Mouse (Mus musculus) kidney, embryonic 16.5 days (tissue): ENCODE data around the gene Fas. TPM values are rescaled to one million over a fixed set of nuclear protein-coding genes. Genes with fewer than 3 reads are reported as not detected.

Source experiments
- ATAC-seq: fragments of 200-750 bp; cut with Nextera tagmentation; 2 replicates; pipeline ENCODE4 v1.8.0; 2017; ENCODE audit warnings: moderate TSS enrichment; ENCODE audit not compliant: low FRiP score, low TSS enrichment
- H3K27ac ChIP-seq: fragments of 300-500 bp; sonication (generic); 2 replicates; pipeline ENCODE4 v1.5.1; 2014; ENCODE audit warnings: low read length
- H3K27me3 ChIP-seq: fragments of 300-500 bp; sonication (generic); 2 replicates; pipeline ENCODE4 v1.6.1; 2014; ENCODE audit warnings: low read length, control low read depth, mixed read lengths; ENCODE audit not compliant: insufficient read depth
- H3K36me3 ChIP-seq: fragments of 300-500 bp; sonication (generic); 2 replicates; pipeline ENCODE4 v1.6.1; 2014; ENCODE audit warnings: low read length, control low read depth, mixed read lengths; ENCODE audit not compliant: insufficient read depth
- H3K4me1 ChIP-seq: fragments of 300-500 bp; sonication (generic); 2 replicates; pipeline ENCODE4 v1.6.1; 2014; ENCODE audit warnings: low read length, control low read depth, mixed read lengths; ENCODE audit not compliant: insufficient read depth
- H3K4me2 ChIP-seq: fragments of 300-500 bp; sonication (generic); replicated peaks from 2 replicates; pipeline ENCODE4 v1.6.1; 2014; ENCODE audit warnings: low read depth, low read length
- H3K4me3 ChIP-seq: fragments of 300-500 bp; sonication (generic); 2 replicates; pipeline ENCODE4 v1.5.1; 2014; ENCODE audit warnings: mild to moderate bottlenecking, low read length
- H3K9ac ChIP-seq: fragments of 300-500 bp; sonication (generic); replicated peaks from 2 replicates; pipeline ENCODE4 v1.6.1; 2014; ENCODE audit warnings: low read length
- H3K9me3 ChIP-seq: fragments of 300-500 bp; sonication (generic); 2 replicates; pipeline ENCODE4 v1.6.1; 2016; ENCODE audit warnings: low read length, control low read depth
- WGBS: fragments of 180-500 bp; shearing (Covaris S2); extraction: QIAGEN DNeasy Blood & Tissue Kit; methylation state at CpG from one replicate; pipeline ENCODE4 v1.1.7; 2014; 5-methylcytosine and 5-hydroxymethylcytosine counted together
- polyA plus RNA-seq: library from polyadenylated mRNA; unstranded; fragments of >200 nt; fragmentation: Nextera tagmentation; extraction: Ambion mirVana; gene quantifications from 2 replicates; pipeline ENCODE4 v1.2.1, GENCODE M21; 2015

The Fas gene
- 4.0 and 5.3 TPM in 2 replicates for polyA plus RNA-seq

GRCm38 (mm10) chr19:34289948-34290789 lies at the start of gene Fas:
Gene Fas, plus strand, starts transcription at chr19:34290666.
- H3K36me3 ChIP-seq = no peaks in the 10 kb centered on the region
- 3% methylated on average over 19 of the region's 19 CpGs for WGBS
- peaks cover 9% of the 10 kb centered on the region; the same call in 1 of the 2 replicates for H3K27me3 ChIP-seq
- H3K4me3 ChIP-seq = peak within 1 kb of the TSS; percentile 48
- peak within 1 kb of the TSS; percentile 47 for H3K9ac ChIP-seq
- H3K4me1 ChIP-seq = peaks cover 4% of the 10 kb centered on the region; the same call in 1 of the 2 replicates
- peak; percentile 98 for ATAC-seq
- H3K27ac ChIP-seq = no peak within 1 kb of the TSS
- H3K4me2 ChIP-seq = peak within 1 kb of the TSS; percentile 79
- H3K9me3 ChIP-seq = no peaks in the 10 kb centered on the region

- Histone ChIP-seq H3K4me3 (no peak overlapping the region), H3K27ac (no peak overlapping the region), H3K9me3 (no peaks in the 10 kb centered on the region), H3K9ac (no peak overlapping the region), H3K27me3 (no peaks in the 10 kb centered on the region), H3K4me1 (no peaks in the 10 kb centered on the region), H3K36me3 (no peaks in the 10 kb centered on the region), H3K4me2 (no peak overlapping the region)
- 69% methylated on average over 15 of the region's 15 CpGs for WGBS
- no peak for ATAC-seq
Measured at GRCm38 (mm10) chr19:34241247-34241915, 49.1 kb upstream of the Fas start.

DNA sequence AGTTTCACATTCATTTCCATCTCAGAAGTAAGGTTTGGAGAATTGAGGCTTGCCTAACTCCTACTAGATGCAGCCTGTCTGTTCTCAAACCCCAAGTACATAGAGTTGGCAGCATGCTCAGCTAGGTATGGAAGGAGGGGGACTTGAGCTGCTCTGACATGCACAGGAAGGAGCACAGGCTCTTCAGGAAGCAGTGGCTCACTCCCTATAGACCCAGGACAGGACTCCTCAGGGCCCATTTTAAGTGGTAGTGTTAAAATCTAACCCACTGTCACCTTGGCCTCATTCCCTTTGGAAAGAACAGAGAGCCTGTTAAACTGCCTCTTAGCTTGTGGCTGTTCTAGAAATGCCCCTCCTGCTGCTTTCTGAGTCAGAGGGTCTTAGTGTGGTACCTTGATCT lies 47.5 kb upstream of the Fas start:
- Histone ChIP-seq H3K4me1 (no peaks in the 10 kb centered on the region), H3K27ac (no peak overlapping the region), H3K9ac (no peak overlapping the region), H3K27me3 (no peaks in the 10 kb centered on the region), H3K9me3 (no peaks in the 10 kb centered on the region), H3K36me3 (no peaks in the 10 kb centered on the region), H3K4me3 (no peak overlapping the region), H3K4me2 (no peak overlapping the region)
- ATAC-seq = no peak

DNA sequence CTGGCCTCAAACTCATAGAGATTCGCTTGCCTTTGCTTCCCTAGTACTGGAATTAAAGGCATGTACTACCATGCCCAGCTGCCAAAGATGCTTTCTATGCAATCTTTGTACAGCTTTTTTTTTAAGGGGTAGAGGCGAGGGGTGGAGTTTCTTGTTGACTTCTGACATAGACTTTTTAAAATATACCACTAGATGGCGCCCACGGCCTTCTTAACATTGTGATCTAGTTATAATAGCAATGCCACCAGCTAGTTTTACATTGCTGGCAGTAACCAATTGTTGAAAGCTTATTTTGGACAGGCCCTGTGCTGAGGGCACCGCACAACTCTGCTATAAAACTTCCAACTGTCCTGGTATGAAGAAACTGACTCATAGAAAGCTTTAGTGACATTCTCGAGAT lies 46.4 kb upstream of the Fas start:
- 16% methylated on average over 6 of the region's 6 CpGs for WGBS
- Histone ChIP-seq H3K4me1 (no peaks in the 10 kb centered on the region), H3K27ac (no peak overlapping the region), H3K4me2 (no peak overlapping the region), H3K36me3 (no peaks in the 10 kb centered on the region), H3K4me3 (no peak overlapping the region), H3K9me3 (no peaks in the 10 kb centered on the region), H3K9ac (no peak overlapping the region), H3K27me3 (no peaks in the 10 kb centered on the region)
- peak; percentile 66 for ATAC-seq

DNA sequence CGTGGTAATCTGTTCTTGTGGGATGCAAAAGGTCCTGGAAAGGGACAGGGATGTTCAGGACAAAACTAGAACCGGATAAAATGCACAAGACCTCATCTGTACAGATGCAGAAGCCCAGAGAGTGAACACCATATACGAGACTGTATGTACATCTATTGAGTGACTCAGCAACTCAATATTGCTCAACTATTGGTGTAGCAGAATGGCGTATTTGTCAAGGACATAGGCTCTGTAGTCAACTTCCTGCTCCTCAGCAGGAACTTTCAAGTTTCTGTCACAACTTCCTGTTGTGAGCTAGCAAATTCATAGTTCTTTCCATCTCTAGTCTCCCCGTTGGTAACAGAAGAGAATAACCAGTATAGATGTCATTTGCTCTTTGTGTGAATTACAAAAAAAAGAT lies 41.9 kb upstream of the Fas start:
- Histone ChIP-seq H3K4me2 (no peak overlapping the region), H3K27ac (no peak overlapping the region), H3K36me3 (no peaks in the 10 kb centered on the region), H3K9ac (no peak overlapping the region), H3K4me3 (no peak overlapping the region), H3K27me3 (no peaks in the 10 kb centered on the region), H3K9me3 (no peaks in the 10 kb centered on the region), H3K4me1 (0 out of 2 replicates have a peak, but pooled peaks cover 9% of the 10 kb centered on the region)
- WGBS = 80% methylated on average over 5 of the region's 5 CpGs
- ATAC-seq = no peak

DNA sequence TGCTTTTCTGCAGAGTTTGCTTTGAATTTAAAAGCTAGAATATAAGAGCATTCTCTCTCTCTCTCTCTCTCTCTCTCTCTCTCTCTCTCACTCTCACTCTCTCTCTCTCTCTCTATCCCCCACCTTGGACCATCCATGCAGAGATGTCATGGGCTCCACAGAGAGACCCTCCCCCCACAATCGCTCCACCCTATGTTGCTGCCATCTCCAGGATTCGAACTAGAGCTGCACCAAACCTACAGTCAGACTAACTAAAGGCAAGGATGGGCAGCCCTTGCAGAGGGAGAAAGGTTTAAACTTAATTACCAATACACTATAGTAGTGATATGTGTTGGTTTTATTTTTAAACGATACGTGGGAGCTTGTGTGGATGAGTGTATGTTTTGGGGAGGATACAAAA lies 39.8 kb upstream of the Fas start:
- no peak overlapping the region for H3K27ac ChIP-seq

DNA sequence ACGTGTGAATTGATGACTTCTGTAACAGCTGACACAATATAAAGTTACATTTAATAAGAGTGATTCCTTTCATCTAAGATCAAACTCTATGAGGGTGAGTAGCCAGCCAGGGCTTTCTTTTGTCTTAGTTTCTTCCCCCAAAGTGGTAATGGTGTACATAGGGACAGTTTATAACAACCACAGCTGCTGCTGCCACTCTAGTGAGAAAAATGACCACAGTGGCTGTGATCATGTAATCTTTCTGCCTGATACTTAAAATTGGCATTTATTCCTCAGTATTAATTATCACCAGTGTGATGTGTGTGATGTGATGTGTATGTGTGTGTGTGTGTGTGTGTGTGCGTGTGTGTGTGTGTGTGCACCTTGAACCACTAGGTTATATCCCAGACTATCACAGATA lies 38.6 kb upstream of the Fas start:
- no peak for ATAC-seq
- Histone ChIP-seq H3K4me1 (0 out of 2 replicates have a peak, but pooled peaks cover 25% of the 10 kb centered on the region), H3K4me2 (no peak overlapping the region), H3K27ac (no peak overlapping the region), H3K36me3 (no peaks in the 10 kb centered on the region), H3K9ac (no peak overlapping the region), H3K9me3 (no peaks in the 10 kb centered on the region), H3K4me3 (no peak overlapping the region), H3K27me3 (no peaks in the 10 kb centered on the region)
- 72% methylated on average over 2 of the region's 2 CpGs for WGBS

More for the DNA sequence above, 39.8 kb upstream of the Fas start:
- Histone ChIP-seq H3K4me2 (no peak overlapping the region), H3K36me3 (no peaks in the 10 kb centered on the region), H3K4me1 (0 out of 2 replicates have a peak, but pooled peaks cover 20% of the 10 kb centered on the region), H3K9ac (no peak overlapping the region), H3K27me3 (no peaks in the 10 kb centered on the region), H3K9me3 (no peaks in the 10 kb centered on the region), H3K4me3 (no peak overlapping the region)
- no peak for ATAC-seq
- 93% methylated on average over 4 of the region's 4 CpGs for WGBS

GRCm38 (mm10) chr19:34252450-34252849 lies 38.0 kb upstream of the Fas start:
- no peak; the same call in 1 of the 2 replicates for ATAC-seq
- H3K9ac ChIP-seq = no peak overlapping the region
- WGBS = 36% methylated on average over 9 of the region's 9 CpGs
- H3K36me3 ChIP-seq = no peaks in the 10 kb centered on the region
- H3K9me3 ChIP-seq = no peaks in the 10 kb centered on the region
- 0 out of 2 replicates have a peak overlapping the region, but pooled peaks have one; percentile 14 for H3K4me3 ChIP-seq
- H3K4me2 ChIP-seq = peak overlapping the region; percentile 16
- H3K27ac ChIP-seq = no peak overlapping the region
- H3K4me1 ChIP-seq = 0 out of 2 replicates have a peak, but pooled peaks cover 25% of the 10 kb centered on the region
- no peaks in the 10 kb centered on the region for H3K27me3 ChIP-seq

DNA sequence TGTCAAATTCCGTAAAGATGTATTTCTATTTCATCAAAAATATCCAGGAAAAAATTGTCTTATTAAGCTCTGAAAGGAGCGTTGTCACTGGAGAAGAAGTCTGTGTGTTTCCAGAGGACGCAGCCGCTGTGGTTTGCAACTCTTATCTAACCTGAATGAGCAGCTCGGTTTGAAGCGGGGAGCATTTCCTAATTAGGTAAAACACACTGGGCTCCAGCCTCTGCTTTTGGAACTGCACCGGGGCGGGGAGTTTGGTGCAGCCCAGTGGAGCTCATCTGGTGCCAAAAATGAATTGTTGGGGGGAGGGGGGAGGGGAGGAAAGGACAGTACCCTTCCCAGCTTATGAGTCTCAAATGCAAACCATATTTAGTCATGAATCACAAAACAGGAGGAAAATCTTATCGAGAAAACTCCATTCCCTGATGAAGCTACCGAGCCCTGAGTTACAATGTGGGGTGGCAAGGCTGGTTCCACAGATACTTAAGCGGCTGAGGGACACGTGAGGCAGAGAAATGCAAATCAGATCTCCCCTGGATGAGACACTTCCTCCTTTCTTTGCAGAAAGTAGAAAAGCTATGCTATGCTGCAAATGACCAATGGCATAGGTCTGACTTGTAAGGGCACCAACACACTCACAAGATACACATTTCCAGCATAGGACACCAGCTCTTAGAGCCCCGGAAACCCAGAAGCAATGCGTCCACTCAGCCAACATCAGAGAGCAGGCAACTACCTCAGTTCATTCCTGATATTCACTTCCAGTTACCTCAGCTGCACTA lies 36.2 kb upstream of the Fas start:
- Histone ChIP-seq H3K27me3 (no peaks in the 10 kb centered on the region), H3K9ac (peak overlapping the region; percentile 67), H3K27ac (peak overlapping the region; percentile 68; the same call in 1 of the 2 replicates), H3K36me3 (no peaks in the 10 kb centered on the region), H3K4me1 (0 out of 2 replicates have a peak, but pooled peaks cover 25% of the 10 kb centered on the region), H3K4me3 (peak overlapping the region; percentile 43), H3K4me2 (peak overlapping the region; percentile 38), H3K9me3 (no peaks in the 10 kb centered on the region)
- WGBS = 34% methylated on average over 14 of the region's 14 CpGs
- no peak for ATAC-seq
